Mouse (Mus musculus) CH12.LX (cell line): ENCODE results near the gene Pex3. TPM values are rescaled to one million over a fixed set of nuclear protein-coding genes. Genes with fewer than 3 reads are reported as not detected.

Source experiments
- DNase-seq: peaks from one replicate; pipeline ENCODE4 v3.0.0-alpha.2; 2013; ENCODE audit errors: extremely low read depth
- H3K27ac ChIP-seq: 2 replicates; pipeline ENCODE4 v1.5.1; 2012; ENCODE audit warnings: low read depth, mild to moderate bottlenecking, control low read depth, moderate library complexity; ENCODE audit not compliant: insufficient read depth
- H3K27me3 ChIP-seq: replicated peaks from 2 replicates; pipeline ENCODE3; 2012; ENCODE audit warnings: inconsistent platforms
- H3K36me3 ChIP-seq, 2 experiments: replicated peaks in 1 of 2; 2 replicates each; pipeline versions ENCODE3 to v1.6.1; 2012; ENCODE audit warnings: inconsistent platforms in 1 of 2, low read length in 1 of 2, mild to moderate bottlenecking in 1 of 2, mixed read lengths in 1 of 2, moderate library complexity in 1 of 2; ENCODE audit not compliant: control insufficient read depth in 1 of 2, insufficient read depth in 1 of 2
- H3K4me1 ChIP-seq, 2 experiments: 2 replicates each; pipeline ENCODE4 v1.6.1; 2012; ENCODE audit warnings: inconsistent platforms in 1 of 2, moderate library complexity in 1 of 2; ENCODE audit not compliant: insufficient read depth in 2 of 2, control insufficient read depth in 1 of 2
- H3K4me2 ChIP-seq: 2 replicates; pipeline ENCODE4 v1.6.1; 2012; ENCODE audit warnings: low read depth, mild to moderate bottlenecking, control low read depth; ENCODE audit not compliant: poor library complexity, insufficient read depth, severe bottlenecking
- H3K4me3 ChIP-seq, 3 experiments: fragments of 150-350 bp in 1 of 3; sonication (generic) in 1 of 3; replicated peaks in 1 of 3; 2 replicates each; pipeline versions ENCODE3 to v1.5.1; 2011 to 2012; ENCODE audit warnings: low read depth in 2 of 3, low read length in 2 of 3, mild to moderate bottlenecking in 2 of 3, moderate library complexity in 2 of 3, control low read depth in 1 of 3, improper control_type of control experiment in 1 of 3, inconsistent platforms in 1 of 3, mixed read lengths in 1 of 3; ENCODE audit not compliant: poor library complexity in 1 of 3
- H3K79me2 ChIP-seq: replicated peaks from 2 replicates; pipeline ENCODE4 v1.6.1; 2012; ENCODE audit warnings: mild to moderate bottlenecking, moderate library complexity; ENCODE audit not compliant: control insufficient read depth, poor library complexity, insufficient read depth, severe bottlenecking; ENCODE audit errors: extremely low read depth
- H3K9ac ChIP-seq: 2 replicates; pipeline ENCODE4 v1.6.1; 2012; ENCODE audit warnings: low read depth, mild to moderate bottlenecking, control low read depth, moderate library complexity; ENCODE audit not compliant: insufficient read depth
- H3K9me3 ChIP-seq: replicated peaks from 2 replicates; pipeline ENCODE3; 2012; ENCODE audit warnings: low read length, inconsistent platforms, mixed read lengths
- BHLHE40 ChIP-seq: IDR thresholded peaks from 2 replicates; pipeline ENCODE4 v1.6.1; 2011; ENCODE audit warnings: mild to moderate bottlenecking, low read depth, low read length, improper control_type of control experiment
- CHD2 ChIP-seq: IDR thresholded peaks from 2 replicates; pipeline ENCODE4 v1.6.1; 2011; ENCODE audit warnings: low read length, improper control_type of control experiment
- E2F4 ChIP-seq: IDR thresholded peaks from 2 replicates; pipeline ENCODE4 v1.6.1; 2011; ENCODE audit warnings: low read depth, low read length, improper control_type of control experiment; ENCODE audit not compliant: insufficient replicate concordance
- EP300 ChIP-seq: IDR thresholded peaks from 2 replicates; pipeline ENCODE4 v1.6.1; 2011; ENCODE audit warnings: low read length, improper control_type of control experiment
- HCFC1 ChIP-seq: IDR thresholded peaks from 2 replicates; pipeline ENCODE4 v1.6.1; 2012; ENCODE audit warnings: low read depth, mild to moderate bottlenecking, inconsistent platforms, low read length, improper control_type of control experiment
- IRF4 ChIP-seq: IDR thresholded peaks from 2 replicates; pipeline ENCODE4 v1.6.1; 2014; ENCODE audit warnings: low read depth, mild to moderate bottlenecking, inconsistent platforms, low read length, improper control_type of control experiment
- JUND ChIP-seq: conservative IDR thresholded peaks from 2 replicates; pipeline ENCODE4 v1.6.1; 2011; ENCODE audit warnings: low read depth, low read length, improper control_type of control experiment
- MAFK ChIP-seq: IDR thresholded peaks from 2 replicates; pipeline ENCODE4 v1.6.1; 2011; ENCODE audit warnings: low read length, improper control_type of control experiment; ENCODE audit not compliant: insufficient replicate concordance
- MEF2A ChIP-seq: IDR thresholded peaks from 2 replicates; pipeline ENCODE4 v1.6.1; 2014; ENCODE audit warnings: low read depth, mild to moderate bottlenecking, inconsistent platforms, low read length, improper control_type of control experiment, borderline replicate concordance
- NRF1 ChIP-seq: IDR thresholded peaks from 2 replicates; pipeline ENCODE4 v1.6.1; 2014; ENCODE audit warnings: low read depth, mild to moderate bottlenecking, inconsistent platforms, low read length, improper control_type of control experiment, moderate library complexity
- POLR2AphosphoS2 ChIP-seq: IDR thresholded peaks from 2 replicates; pipeline ENCODE4 v1.6.1; 2011; ENCODE audit warnings: low read depth, low read length, improper control_type of control experiment
- RCOR1 ChIP-seq: conservative IDR thresholded peaks from 2 replicates; pipeline ENCODE4 v1.6.1; 2012; ENCODE audit warnings: low read depth, mild to moderate bottlenecking, inconsistent platforms, low read length, improper control_type of control experiment
- SIN3A ChIP-seq: IDR thresholded peaks from 2 replicates; pipeline ENCODE4 v1.6.1; 2012; ENCODE audit warnings: low read length, improper control_type of control experiment, inconsistent platforms
- USF1 ChIP-seq: IDR thresholded peaks from 2 replicates; pipeline ENCODE4 v1.6.1; 2014; ENCODE audit warnings: low read depth, mild to moderate bottlenecking, inconsistent platforms, low read length, improper control_type of control experiment
- ZKSCAN1 ChIP-seq: IDR thresholded peaks from 2 replicates; pipeline ENCODE4 v1.6.1; 2012; ENCODE audit warnings: low read depth, inconsistent platforms, low read length, improper control_type of control experiment, borderline replicate concordance
- ZMIZ1 ChIP-seq: IDR thresholded peaks from 2 replicates; pipeline ENCODE4 v1.6.1; 2012; ENCODE audit warnings: low read depth, mild to moderate bottlenecking, inconsistent platforms, low read length, improper control_type of control experiment
- dilution Hi-C: fragments of 300-500 bp; cut with MboI; formaldehyde crosslinking; loops from 2 replicates; pipeline ENCODE4 v1.14.3; 2020; ENCODE audit warnings: low sequenced_read_pairs; ENCODE audit not compliant: extremely low pct_unique_long_range_greater_than_20kb, extremely low pct_ligation_motif_present
- in situ Hi-C: fragments of 300-500 bp; cut with MboI; formaldehyde crosslinking; loops from 3 replicates; pipeline ENCODE4 v1.14.3; 2019; ENCODE audit warnings: low sequenced_read_pairs, low pct_ligation_motif_present, low pct_unique_long_range_greater_than_20kb, mixed read lengths
- polyA plus RNA-seq: library from polyadenylated mRNA; unstranded; fragments of >175 nt; gene quantifications from 2 replicates; pipeline ENCODE4 v1.2.1, GENCODE M21; 2012; ENCODE audit warnings: low read depth; ENCODE audit not compliant: insufficient read length
- total RNA-seq, 2 experiments: library from RNA; depleted of rRNA; stranded (reverse); fragments of 300-350 nt in 1 of 2; fragments of >200 nt in 1 of 2; gene quantifications; 2 replicates each; pipeline ENCODE4 v1.2.3; 2012 to 2014

Pex3 gene
- total and polyA plus RNA-seq, 3 experiments: 14.6 to 34.9 (median 24.9) TPM

- dilution Hi-C loops: no loop called here
- Histone ChIP-seq H3K4me3 (no peak overlapping the region), H3K79me2 (no peaks in the 10 kb centered on the region), H3K36me3 (peaks cover 19 to 43% of the 10 kb centered on the region in 2 experiments), H3K9me3 (no peaks in the 10 kb centered on the region), H3K9ac (no peak overlapping the region), H3K4me1 (no peaks in the 10 kb centered on the region), H3K4me2 (no peak overlapping the region), H3K27me3 (no peaks in the 10 kb centered on the region), H3K27ac (no peak overlapping the region)
- TF ChIP-seq SIN3A (no peak), USF1 (no peak), RCOR1 (no peak), POLR2AphosphoS2 (no peak), IRF4 (no peak), BHLHE40 (no peak), JUND (no peak), EP300 (no peak), CHD2 (no peak)
- no peak for DNase-seq
- in situ Hi-C loops: loop anchor here (25.0 kb wide), 1 partner anchor 621 kb away; no protein-coding TSS in a partner anchor
Observed at GRCm38 (mm10) chr10:13566393-13566792, 13.5 kb upstream of the Pex3 start.

- H3K4me1 ChIP-seq: peaks cover 0 to 3% of the 10 kb centered on the region in 2 experiments; a peak in 1 of 4 replicates
- H3K27ac ChIP-seq: no peak overlapping the region
- H3K9ac ChIP-seq: no peak overlapping the region
- in situ Hi-C loops (loop anchor here (25.0 kb wide), 1 partner anchor 622 kb away; no protein-coding TSS in a partner anchor), dilution Hi-C loops (no loop called here)
- H3K4me3 ChIP-seq: no peak overlapping the region
- no peaks in the 10 kb centered on the region for H3K27me3 ChIP-seq
- peaks cover 26 to 56% of the 10 kb centered on the region in 2 experiments for H3K36me3 ChIP-seq
- H3K79me2 ChIP-seq: no peaks in the 10 kb centered on the region
- H3K4me2 ChIP-seq: no peak overlapping the region
- no peaks in the 10 kb centered on the region for H3K9me3 ChIP-seq
- no peak for DNase-seq
- TF ChIP-seq POLR2AphosphoS2 (no peak), IRF4 (no peak), CHD2 (no peak), EP300 (no peak), MEF2A (no peak), HCFC1 (no peak), E2F4 (no peak), JUND (no peak), ZMIZ1 (no peak), MAFK (no peak), NRF1 (no peak), ZKSCAN1 (no peak), RCOR1 (no peak)
Observed at GRCm38 (mm10) chr10:13565080-13565448, 12.1 kb upstream of the Pex3 start.
